Mouse (Mus musculus) G1E-ER4 (cell line): ENCODE data around the gene Ldlrad3. TPM values are rescaled to one million over a fixed set of nuclear protein-coding genes. Genes with fewer than 3 reads are reported as not detected.

Experiments
- GATA1 ChIP-seq: IDR thresholded peaks from one replicate; pipeline ENCODE4 v1.8.0; 2012; ENCODE audit warnings: low read length, inconsistent platforms
- polyA plus RNA-seq: library from polyadenylated mRNA; stranded (reverse); fragments of >175 nt; gene quantifications from 2 replicates; pipeline ENCODE4 v1.2.3, GENCODE M21; 2012

Gene Ldlrad3
- polyA plus RNA-seq, 1 experiment, result not detected

DNA sequence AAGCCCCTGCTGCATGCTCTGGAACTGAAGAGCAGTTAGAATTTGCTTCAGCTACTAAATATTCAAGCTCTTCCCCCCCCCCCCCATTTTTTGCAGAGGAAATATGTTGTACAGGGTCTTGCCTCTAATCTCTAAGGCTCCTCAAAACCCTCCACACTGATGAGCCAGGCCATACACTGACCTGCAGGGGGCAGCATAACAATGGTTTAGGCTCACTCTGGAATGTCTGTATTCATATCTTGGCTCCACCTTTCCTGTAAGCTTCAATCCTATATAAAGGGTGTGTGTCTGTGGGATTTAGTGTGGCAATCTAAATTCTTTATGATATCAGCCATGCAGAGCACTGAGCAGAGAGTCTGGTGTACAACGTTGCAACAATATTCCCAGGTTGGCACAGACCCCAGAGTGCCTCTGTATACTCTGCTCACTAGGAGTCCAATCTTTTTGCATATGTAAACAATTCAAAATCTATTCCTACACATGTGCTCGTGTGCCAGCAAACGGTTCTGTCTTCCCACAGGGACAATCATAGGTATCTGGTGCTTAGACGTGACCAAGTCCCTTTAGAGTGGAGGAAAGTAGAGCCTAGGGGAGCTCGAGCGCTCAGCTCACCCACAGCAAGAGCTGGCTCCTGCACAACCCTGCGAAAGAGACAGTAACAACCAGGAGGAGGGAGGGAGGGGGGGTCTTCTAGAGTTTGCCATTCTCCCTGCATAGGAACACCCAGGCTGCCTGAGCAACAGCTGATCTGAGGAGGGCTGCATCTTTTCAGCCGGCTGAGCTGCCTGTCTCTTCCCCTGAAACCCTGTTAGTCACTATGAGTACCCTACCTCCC is 94.5 kb downstream of the Ldlrad3 start:
- no peak for TF ChIP-seq GATA1

DNA sequence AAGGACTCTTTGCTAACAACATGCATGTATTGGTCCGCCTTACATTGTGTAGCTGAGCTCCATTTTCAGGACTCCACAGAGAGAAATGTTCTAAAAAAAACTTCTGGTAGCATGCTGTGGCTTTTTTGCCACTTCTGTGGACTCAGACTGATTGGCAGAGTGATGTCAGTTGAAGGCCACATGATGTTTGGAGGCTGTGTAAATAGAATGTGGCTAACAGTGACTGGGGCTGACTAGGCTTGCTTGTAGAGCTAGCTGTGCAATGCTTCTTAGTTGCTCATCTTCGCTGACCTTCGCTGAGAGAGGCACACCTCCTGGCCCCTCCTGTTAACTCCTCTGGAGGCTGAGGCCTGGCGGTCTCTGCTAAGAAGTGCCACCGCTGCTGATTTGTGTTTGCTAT is 98.4 kb downstream of the Ldlrad3 start:
- no peak for TF ChIP-seq GATA1

DNA sequence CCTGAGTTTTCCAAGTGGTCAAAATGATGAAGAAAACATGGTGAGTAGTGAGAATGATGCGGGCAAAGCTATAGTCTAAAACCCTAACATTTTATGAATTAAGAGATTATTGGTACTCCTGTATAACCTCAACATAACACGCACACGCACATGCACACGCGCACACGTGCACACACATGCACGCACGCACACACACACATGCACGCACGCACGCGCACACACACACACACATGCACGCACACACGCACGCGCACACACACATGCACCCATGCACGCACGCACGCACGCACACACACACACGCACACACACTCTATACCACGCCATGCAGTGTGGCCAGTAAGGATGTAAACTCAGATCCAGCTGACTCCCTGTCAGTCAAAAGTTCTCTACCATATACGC is 99.6 kb downstream of the Ldlrad3 start:
- no peak for TF ChIP-seq GATA1

DNA sequence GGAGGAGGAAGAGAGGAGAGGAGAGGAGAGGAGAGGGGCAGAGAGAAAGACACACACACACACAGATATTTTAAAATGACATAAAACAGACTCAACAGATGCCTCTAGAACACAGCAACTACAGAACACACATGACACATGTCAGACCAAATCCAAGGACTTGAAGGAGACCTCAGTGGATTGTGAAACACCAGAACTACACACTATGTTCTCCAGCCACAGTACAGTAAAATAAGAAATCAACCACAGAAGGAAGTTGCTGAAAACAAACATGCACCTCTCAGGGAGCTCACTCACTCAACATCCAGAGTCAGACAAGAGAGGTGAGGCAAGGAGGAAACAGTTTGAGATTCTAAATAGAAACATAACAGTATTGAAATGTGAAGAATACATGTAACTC is 103.4 kb downstream of the Ldlrad3 start:
- no peak for TF ChIP-seq GATA1

DNA sequence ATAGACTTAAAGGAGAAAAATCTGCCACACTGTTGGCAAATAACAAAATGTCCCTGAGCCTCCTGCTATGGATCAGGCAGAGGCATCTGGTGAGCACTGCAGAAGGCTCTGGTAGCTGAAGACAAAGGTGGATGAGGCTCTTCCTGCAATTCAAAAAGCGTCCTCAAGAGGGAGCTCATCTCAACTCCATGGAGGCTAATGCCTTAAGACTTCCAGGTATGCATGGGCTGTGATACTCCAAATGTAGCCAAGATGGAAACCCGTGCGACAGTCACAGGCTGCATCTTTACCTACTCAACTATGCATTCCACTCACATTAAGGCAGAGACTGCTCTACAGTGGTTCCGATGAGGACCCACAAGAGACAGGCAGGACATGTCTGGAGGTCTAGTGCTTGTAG is 108.6 kb downstream of the Ldlrad3 start:
- no peak for TF ChIP-seq GATA1

DNA sequence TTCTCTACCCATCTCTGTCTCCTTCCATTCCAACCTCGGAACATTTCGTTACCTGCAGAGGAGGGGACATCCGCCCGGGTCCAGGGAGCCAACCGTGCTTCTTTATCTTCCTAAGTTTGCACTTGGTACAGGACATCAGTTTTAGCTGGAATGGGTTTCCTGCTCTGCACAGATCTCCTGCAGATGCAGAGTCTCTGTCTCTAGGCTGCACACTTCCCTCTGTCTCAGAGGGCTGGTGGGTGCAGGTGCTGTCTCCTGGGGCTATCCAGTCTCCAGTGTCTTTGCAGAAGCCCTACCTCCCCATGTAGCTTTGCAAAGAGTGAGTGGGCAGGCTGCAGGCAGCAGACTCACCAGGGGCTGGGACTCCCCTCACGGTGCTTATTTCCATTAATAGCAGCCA is 109.9 kb downstream of the Ldlrad3 start:
- no peak for TF ChIP-seq GATA1

DNA sequence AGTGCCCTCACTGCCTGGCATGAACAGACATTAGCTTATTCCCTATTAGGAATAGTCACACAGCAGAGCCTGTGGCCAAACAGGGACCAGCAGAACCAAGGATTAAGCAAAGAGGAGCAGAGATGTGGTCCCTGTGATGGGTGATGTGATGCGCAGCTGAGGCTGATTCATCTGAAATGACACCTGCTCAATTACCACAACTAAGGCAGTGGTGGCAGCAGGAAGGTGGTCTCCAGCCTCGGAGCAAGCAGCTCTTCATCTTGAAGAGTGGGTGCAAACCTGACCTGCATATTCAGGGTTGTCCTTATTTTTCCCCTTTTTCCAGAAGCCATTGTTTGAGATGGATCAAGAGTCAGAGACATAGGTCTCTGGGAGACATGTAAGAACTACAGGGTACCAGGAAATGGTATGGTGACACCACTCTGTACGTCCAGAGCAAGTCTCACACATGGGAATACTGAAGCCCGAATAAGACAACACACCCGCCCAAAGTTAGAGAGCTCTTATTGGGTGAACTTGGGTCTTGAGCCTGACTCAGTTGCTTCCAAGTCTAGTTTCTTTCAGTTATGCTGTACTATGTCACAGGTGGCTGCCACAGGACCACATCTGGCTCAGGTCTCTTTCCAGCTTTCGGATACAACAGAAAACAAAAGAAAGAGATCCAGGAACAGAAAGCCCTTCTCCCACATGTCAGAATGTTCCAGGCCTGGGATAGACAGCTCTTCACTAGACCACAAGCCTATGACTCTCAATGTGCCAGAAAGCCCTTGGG is 112.7 kb downstream of the Ldlrad3 start:
- TF ChIP-seq GATA1, result no peak

DNA sequence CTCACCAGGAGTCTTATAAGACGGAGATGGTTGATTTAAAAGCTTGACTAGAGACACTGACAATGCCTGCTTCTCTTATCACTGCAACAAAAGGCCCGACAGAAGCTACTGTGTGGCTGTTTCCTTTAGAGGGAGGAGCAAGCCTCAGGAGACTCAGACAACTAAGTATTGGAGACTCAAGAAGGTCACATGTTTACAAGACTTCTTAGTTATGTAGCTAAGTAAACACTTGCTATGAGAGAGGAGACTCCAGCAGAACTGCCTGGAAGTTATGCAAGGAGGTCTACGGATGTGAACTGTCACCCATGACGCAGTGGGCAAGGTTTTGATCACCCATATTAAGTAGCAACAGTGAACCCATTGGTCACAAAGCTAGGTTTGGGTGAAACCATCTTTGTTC is 113.3 kb downstream of the Ldlrad3 start:
- no peak for TF ChIP-seq GATA1

DNA sequence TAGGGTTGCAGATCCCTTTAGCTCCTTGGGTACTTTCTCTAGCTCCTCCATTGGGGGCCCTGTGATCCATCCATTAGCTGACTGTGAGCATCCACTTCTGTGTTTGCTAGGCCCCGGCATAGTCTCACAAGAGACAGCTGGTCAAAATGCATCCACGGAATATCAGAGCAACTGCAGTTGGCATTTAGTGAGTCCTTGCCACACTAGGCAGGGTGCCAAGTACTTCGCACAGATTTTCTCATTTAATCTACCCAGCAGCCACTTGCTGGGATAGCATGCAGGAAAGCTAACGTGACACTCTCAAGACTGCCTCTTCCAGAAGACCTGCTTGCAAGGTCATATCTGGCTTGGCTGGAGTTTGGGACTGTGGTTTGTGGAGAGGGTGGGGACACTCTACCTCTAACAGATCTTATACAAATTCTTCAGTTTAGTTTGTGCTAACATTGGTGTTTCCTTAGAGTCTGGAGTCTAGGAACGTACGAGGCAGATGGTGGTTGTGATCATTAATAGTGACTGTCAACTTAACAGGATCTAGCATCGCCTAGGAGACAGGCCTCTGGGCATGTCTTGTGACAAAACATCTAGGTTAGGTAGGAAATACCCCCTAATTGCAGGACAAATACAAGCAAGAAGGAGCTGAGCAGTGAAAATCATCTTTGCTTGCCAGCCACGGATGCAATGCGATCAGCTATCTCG is 115.0 kb downstream of the Ldlrad3 start:
- TF ChIP-seq GATA1, result no peak

DNA sequence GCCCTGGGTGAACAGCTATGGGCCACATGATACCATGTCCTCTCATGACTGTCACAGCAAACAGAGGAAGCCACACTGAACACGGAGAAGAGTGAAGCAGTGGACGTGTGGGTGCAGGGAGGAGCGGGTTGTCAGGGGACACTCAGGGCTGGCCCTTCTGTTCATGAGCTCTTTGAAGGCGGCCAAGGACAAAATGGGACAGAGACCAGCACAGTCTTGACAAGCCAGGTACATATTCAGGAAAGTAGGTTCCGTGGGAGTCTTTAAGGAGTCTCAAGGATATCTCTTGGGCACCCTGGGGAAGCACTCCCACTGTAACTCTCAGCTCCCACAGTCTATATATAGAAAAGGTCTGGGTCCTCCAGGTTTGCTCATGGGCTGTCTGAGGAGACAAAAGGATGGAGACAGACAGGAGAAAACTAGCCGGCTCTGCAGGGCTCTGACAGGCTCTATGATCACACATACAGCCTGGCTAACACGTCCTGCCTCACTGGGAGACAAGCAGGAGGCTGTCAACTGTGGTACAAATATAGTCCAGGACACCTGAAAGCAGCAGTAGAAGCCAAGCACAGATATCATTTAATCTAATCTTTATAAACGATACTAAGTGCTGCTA is 121.3 kb downstream of the Ldlrad3 start:
- no peak for TF ChIP-seq GATA1

DNA sequence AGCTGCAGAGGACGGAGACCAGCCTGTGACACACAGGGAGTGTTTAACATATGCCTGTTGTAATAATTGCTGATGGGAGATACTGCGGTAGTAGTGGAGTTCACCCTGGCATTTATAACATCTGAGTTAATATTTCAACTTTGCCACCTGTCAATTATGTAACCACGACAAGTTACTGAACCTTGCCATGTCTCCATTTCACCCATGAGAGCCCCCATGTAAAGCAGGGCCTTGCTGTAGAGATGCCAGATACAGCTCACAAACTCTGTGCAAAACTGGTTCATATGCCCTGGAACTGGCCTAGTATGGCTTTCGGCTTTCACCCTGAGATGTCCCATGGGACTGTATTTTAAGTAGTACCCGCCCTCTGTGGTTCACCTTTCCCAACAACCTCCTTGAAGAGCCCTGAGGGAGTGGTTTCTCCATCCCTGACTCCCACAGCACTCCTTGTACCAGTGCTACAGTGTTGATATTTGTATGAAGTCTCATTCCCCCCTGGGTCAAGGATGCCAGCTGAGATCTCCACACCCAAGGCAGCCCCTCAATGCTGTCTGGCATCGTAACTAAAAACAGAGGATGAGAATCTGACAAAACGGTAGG is 122.2 kb downstream of the Ldlrad3 start:
- TF ChIP-seq GATA1, result no peak

DNA sequence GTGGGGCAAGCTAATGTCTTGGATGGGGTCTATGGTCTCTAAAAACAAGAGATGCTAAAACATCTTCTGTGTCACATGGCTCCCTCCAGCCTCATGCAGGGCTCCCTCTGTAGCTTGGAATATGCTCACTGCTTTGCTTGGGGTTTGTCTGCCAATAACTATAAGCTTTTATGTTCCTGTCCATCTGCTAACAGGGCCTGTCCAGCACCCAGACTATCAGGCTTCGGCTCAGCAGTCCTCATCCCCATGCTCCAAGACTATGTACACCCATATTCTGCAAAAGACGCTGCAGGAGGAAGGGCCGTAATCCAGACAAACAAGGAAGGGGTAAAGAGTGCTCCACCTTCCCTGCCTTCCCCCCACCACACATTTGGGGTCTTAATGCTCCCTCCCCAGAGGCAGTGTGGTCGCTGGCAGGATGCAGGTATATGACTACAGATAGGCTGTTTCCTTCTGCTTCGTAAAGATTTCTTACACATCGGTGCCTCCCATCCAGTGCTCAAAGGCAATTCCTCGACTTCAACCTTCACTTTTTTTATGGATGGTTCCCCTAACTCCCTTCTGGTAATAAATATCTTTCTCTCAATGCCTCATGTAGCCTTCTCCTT is 123.2 kb downstream of the Ldlrad3 start:
- TF ChIP-seq GATA1, result no peak

DNA sequence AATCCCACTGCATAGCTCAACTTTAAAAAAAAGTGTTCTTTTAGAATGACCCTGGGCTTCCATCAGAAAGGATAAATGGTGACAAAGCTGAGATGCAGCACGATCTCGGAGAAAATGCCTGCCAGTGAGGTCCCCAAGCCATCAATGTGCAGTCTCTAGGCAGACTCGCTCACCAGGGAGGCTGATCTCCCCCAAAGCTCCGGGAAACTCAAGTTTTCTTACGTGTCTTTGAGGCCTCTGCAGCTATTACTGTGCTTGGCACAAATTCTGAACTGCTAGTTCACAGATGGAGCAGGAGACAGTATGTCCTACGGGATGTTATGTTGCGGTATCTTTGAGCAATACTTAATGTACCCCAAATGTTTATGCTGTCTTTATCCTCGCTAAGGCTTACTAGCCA is 124.3 kb downstream of the Ldlrad3 start:
- TF ChIP-seq GATA1, result no peak

DNA sequence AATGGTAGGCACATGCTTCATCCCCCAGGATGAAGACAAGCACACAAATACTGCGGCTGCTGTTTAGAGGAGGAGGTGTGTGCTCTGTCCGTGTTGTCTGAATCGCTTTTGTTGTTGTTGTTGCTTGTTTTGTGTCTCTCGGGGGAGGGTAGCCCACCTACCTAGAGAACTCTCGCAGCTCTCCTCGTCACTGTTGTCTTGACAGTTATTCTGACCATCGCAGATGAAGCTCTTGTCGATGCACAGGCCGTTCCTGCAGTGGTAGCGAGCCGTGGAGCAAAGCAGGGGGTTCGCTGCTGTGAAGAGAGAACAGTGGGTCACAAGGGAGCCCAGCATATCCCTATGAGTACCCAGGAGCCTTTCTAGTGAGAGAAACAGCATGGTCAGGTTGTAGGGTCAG is 128.4 kb downstream of the Ldlrad3 start:
- TF ChIP-seq GATA1, result no peak
